Mouse (Mus musculus): Measurements from ENCODE around the gene Mgst3. TPM values are rescaled to one million over a fixed set of nuclear protein-coding genes. Genes with fewer than 3 reads are reported as not detected.

Gene Mgst3
- total RNA-seq, 2 experiments from 2014 or later, result 127 to 141 TPM

Small RNA genes within 50 kb of the gene (microRNA-seq; reads per million reads assigned to microRNA genes)
- gene Gm25911, result 0 to 0.45 reads per million in 2 experiments

Other genes starting within 250 kb of the Mgst3 start
- 10 to 100 TPM; 69.5 to 69.9 TPM for gene Uck2, start 108.5 kb downstream of the Mgst3 start, total RNA-seq (2021)
- 10 to 100 TPM; 38.4 to 45.1 TPM for gene Tmco1, start 85.5 kb downstream of the Mgst3 start, total RNA-seq (2021)
- 10 to 100 TPM; 24.5 to 27.8 TPM for gene Aldh9a1, start 43.9 kb downstream of the Mgst3 start, total RNA-seq (2021)
- gene Lrrc52, start 72.9 kb upstream of the Mgst3 start, total RNA-seq (2021), result not detected
- gene Rxrg, start 204.5 kb upstream of the Mgst3 start, total RNA-seq (2021), result 1 to 10 TPM; 8.4 to 9.4 TPM